Mouse (Mus musculus): Measurements from ENCODE around the gene Lsm4.

DNA sequence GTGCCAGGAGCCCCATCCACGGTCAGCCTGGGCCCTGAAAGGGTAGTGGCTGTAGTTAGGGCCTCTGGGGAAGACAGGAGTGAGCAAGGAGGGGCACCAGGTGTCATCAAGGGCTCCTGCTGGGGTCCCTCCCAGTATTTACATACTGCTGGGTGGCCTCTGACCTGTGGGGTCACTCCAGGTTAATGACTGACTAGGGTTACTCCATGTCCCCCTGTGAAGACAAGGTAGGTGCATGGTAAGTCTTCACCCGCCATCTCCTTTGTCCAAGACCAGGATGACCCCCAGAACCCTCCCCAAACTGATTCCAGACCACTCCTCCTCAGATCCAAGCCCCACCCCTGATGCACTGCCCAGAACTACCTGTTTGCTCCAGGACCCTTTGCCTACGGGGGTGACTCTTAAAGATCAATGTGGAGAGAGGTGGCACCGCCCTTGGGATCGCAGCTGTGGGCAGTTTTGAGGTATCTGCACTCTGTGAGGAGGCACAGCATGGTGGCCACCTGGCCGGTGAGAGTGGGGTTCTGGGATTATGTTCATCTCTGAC lies 40.6 kb upstream of the Lsm4 start, which contains the start of gene Gdf15:
- TF ChIP-seq CTCF (IDR thresholded peaks at IDR 0.05; ENCODE audit: low read depth) (no peak), EP300 (IDR thresholded peaks at IDR 0.05; ENCODE audit: low read depth) (no peak)
